Mouse (Mus musculus): ENCODE measurements around the gene Plpp6. TPM values are rescaled to one million over a fixed set of nuclear protein-coding genes. Genes with fewer than 3 reads are reported as not detected.

Gene Plpp6
- polyA plus RNA-seq, 1 experiment from 2014 or later: 6.4 TPM

DNA sequence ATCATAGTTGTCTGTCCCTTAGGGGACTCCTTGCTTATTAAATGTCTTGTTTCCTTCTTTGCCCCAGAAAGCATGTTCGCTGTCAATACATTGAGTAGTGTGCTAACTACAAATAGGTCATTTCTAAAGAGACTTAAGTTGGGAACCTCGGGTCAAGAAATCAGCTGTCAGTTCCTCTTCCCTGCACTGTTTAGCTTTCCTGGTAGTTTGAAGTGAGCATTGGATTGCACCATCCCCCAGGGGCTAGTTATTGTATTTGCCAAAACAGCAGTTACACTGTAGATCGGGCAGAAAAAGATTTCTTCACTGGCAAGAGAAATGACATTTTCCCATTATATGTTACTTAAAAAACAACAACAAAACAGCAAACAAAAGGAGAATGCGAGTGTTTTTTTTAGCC, 4.4 kb downstream of the Plpp6 start:
- WGBS: 78% methylated on average over 4 of the region's 4 CpGs
- Histone ChIP-seq H3K4me1 (replicated peaks; ENCODE audit: control insufficient read depth, insufficient read depth, low read length) (peaks cover 9% of the 10 kb centered on the region), H3K27ac (ENCODE audit: low read depth, low read length) (no peak overlapping the region), H3K4me3 (ENCODE audit: low read depth, low read length) (no peak overlapping the region), H3K4me2 (ENCODE audit: low read depth, low read length, severe bottlenecking) (no peak overlapping the region), H3K27me3 (ENCODE audit: control insufficient read depth, insufficient read depth, low read length) (peaks cover 4% of the 10 kb centered on the region; the same call in 1 of the 2 replicates), H3K9me3 (ENCODE audit: control insufficient read depth, low read length) (no peaks in the 10 kb centered on the region), H3K36me3 (ENCODE audit: control insufficient read depth, insufficient read depth, low read length) (no peaks in the 10 kb centered on the region), H3K9ac (ENCODE audit: low read length) (no peak overlapping the region)
- DNase-seq (ENCODE audit: low spot score) (no peak), ATAC-seq (replicated peaks; ENCODE audit: low FRiP score) (no peak)

- DNase-seq (ENCODE audit: low spot score): no peak
- H3K4me3 ChIP-seq (ENCODE audit: low read depth, low read length): no peak overlapping the region
- peaks cover 4% of the 10 kb centered on the region; the same call in 1 of the 2 replicates for H3K27me3 ChIP-seq (ENCODE audit: control insufficient read depth, insufficient read depth, low read length)
- no peak overlapping the region for H3K4me2 ChIP-seq (ENCODE audit: low read depth, low read length, severe bottlenecking)
- no peaks in the 10 kb centered on the region for H3K9me3 ChIP-seq (ENCODE audit: control insufficient read depth, low read length)
- H3K36me3 ChIP-seq (ENCODE audit: control insufficient read depth, insufficient read depth, low read length): no peaks in the 10 kb centered on the region
- 88% methylated on average over 5 of the region's 5 CpGs for WGBS
- no peak for ATAC-seq (replicated peaks; ENCODE audit: low FRiP score)
- no peak overlapping the region for H3K27ac ChIP-seq (ENCODE audit: low read depth, low read length)
- no peak overlapping the region for H3K9ac ChIP-seq (ENCODE audit: low read length)
- peaks cover 9% of the 10 kb centered on the region for H3K4me1 ChIP-seq (replicated peaks; ENCODE audit: control insufficient read depth, insufficient read depth, low read length)
These were observed 5.5 kb downstream of the Plpp6 start for GRCm38 (mm10) chr19:28969231-28969630.

- WGBS: 74% methylated on average over 11 of the region's 11 CpGs
These were observed 6.5 kb downstream of the Plpp6 start for GRCm38 (mm10) chr19:28970251-28970650.

GRCm38 (mm10) chr19:28974862-28975611, 11.3 kb downstream of the Plpp6 start:
- WGBS: 19% methylated on average over 35 of the region's 35 CpGs
- H3K9ac ChIP-seq (ENCODE audit: low read length): peak overlapping the region; percentile 16
- no peaks in the 10 kb centered on the region for H3K9me3 ChIP-seq (ENCODE audit: control insufficient read depth, low read length)
- H3K4me1 ChIP-seq (replicated peaks; ENCODE audit: control insufficient read depth, insufficient read depth, low read length): 0 out of 2 replicates have a peak, but pooled peaks cover 1% of the 10 kb centered on the region
- H3K27ac ChIP-seq (ENCODE audit: low read depth, low read length): no peak overlapping the region
- H3K36me3 ChIP-seq (ENCODE audit: control insufficient read depth, insufficient read depth, low read length): no peaks in the 10 kb centered on the region
- H3K4me2 ChIP-seq (ENCODE audit: low read depth, low read length, severe bottlenecking): peak overlapping the region; percentile 68
- DNase-seq (ENCODE audit: low spot score) (peak; percentile 89), ATAC-seq (replicated peaks; ENCODE audit: low FRiP score) (peak; percentile 60)
- H3K27me3 ChIP-seq (ENCODE audit: control insufficient read depth, insufficient read depth, low read length): peaks cover 2% of the 10 kb centered on the region
- H3K4me3 ChIP-seq (ENCODE audit: low read depth, low read length): peak overlapping the region; percentile 31

More at GRCm38 (mm10) chr19:28970251-28970650, 6.5 kb downstream of the Plpp6 start:
- Histone ChIP-seq H3K9ac (ENCODE audit: low read length) (no peak overlapping the region), H3K9me3 (ENCODE audit: control insufficient read depth, low read length) (no peaks in the 10 kb centered on the region), H3K4me3 (ENCODE audit: low read depth, low read length) (no peak overlapping the region), H3K4me2 (ENCODE audit: low read depth, low read length, severe bottlenecking) (no peak overlapping the region), H3K27me3 (ENCODE audit: control insufficient read depth, insufficient read depth, low read length) (peaks cover 4% of the 10 kb centered on the region), H3K27ac (ENCODE audit: low read depth, low read length) (no peak overlapping the region), H3K4me1 (replicated peaks; ENCODE audit: control insufficient read depth, insufficient read depth, low read length) (peaks cover 5% of the 10 kb centered on the region), H3K36me3 (ENCODE audit: control insufficient read depth, insufficient read depth, low read length) (no peaks in the 10 kb centered on the region)
- DNase-seq (ENCODE audit: low spot score): no peak
- no peak for ATAC-seq (replicated peaks; ENCODE audit: low FRiP score)

- H3K27me3 ChIP-seq (ENCODE audit: control insufficient read depth, insufficient read depth, low read length): no peaks in the 10 kb centered on the region
These were observed 18.9 kb downstream of the Plpp6 start for GRCm38 (mm10) chr19:28982617-28983016.

DNA sequence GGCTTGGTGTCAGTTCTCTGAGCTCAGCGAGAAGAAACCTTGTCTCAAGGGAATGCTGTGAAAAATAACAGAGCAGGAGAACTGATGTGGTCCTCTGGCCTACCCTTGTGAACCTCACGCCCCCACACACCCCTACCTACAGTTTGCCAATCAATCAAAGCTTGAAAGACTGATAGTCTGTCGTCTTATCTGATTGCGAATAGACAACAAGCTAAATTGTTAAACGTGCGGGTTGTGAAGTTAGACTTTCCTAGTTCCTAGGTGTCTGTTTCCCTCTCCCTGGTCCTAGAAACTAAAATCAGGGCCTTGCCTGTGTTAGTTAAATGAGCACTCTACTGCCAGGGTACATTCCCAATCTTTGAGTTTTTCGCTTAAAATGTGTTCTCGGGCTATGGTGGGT, 25.8 kb downstream of the Plpp6 start:
- WGBS: 85% methylated on average over 8 of the region's 8 CpGs
- no peak overlapping the region for H3K27ac ChIP-seq (ENCODE audit: low read depth, low read length)
- no peaks in the 10 kb centered on the region for H3K27me3 ChIP-seq (ENCODE audit: control insufficient read depth, insufficient read depth, low read length)

More at GRCm38 (mm10) chr19:28982617-28983016, 18.9 kb downstream of the Plpp6 start:
- no peak for DNase-seq (ENCODE audit: low spot score)
- Histone ChIP-seq H3K4me1 (replicated peaks; ENCODE audit: control insufficient read depth, insufficient read depth, low read length) (no peaks in the 10 kb centered on the region), H3K27ac (ENCODE audit: low read depth, low read length) (no peak overlapping the region), H3K36me3 (ENCODE audit: control insufficient read depth, insufficient read depth, low read length) (no peaks in the 10 kb centered on the region), H3K4me2 (ENCODE audit: low read depth, low read length, severe bottlenecking) (no peak overlapping the region), H3K9ac (ENCODE audit: low read length) (no peak overlapping the region), H3K9me3 (ENCODE audit: control insufficient read depth, low read length) (no peaks in the 10 kb centered on the region), H3K4me3 (ENCODE audit: low read depth, low read length) (no peak overlapping the region)
- 79% methylated on average over 7 of the region's 7 CpGs for WGBS
- ATAC-seq (replicated peaks; ENCODE audit: low FRiP score): no peak

GRCm38 (mm10) chr19:28990194-28990589, 26.4 kb downstream of the Plpp6 start, which contains the start of gene Cdc37l1:
TSS of gene Cdc37l1 (plus strand) at chr19:28990352.
- WGBS: under 1% methylated on average over 37 of the region's 37 CpGs
- Histone ChIP-seq H3K36me3 (ENCODE audit: control insufficient read depth, insufficient read depth, low read length) (no peaks in the 10 kb centered on the region; the same call in 1 of the 2 replicates), H3K27ac (ENCODE audit: low read depth, low read length) (peak within 1 kb of the TSS; percentile 68), H3K4me1 (replicated peaks; ENCODE audit: control insufficient read depth, insufficient read depth, low read length) (no peaks in the 10 kb centered on the region; the same call in 1 of the 2 replicates), H3K27me3 (ENCODE audit: control insufficient read depth, insufficient read depth, low read length) (no peaks in the 10 kb centered on the region), H3K4me3 (ENCODE audit: low read depth, low read length) (peak within 1 kb of the TSS; percentile 78), H3K9me3 (ENCODE audit: control insufficient read depth, low read length) (no peaks in the 10 kb centered on the region), H3K9ac (ENCODE audit: low read length) (peak within 1 kb of the TSS; percentile 87), H3K4me2 (ENCODE audit: low read depth, low read length, severe bottlenecking) (peak within 1 kb of the TSS; percentile 55)
- DNase-seq (ENCODE audit: low spot score) (peak; percentile 98), ATAC-seq (replicated peaks; ENCODE audit: low FRiP score) (peak; percentile 97)

More for the DNA sequence above, 25.8 kb downstream of the Plpp6 start:
- H3K4me1 ChIP-seq (replicated peaks; ENCODE audit: control insufficient read depth, insufficient read depth, low read length): no peaks in the 10 kb centered on the region; the same call in 1 of the 2 replicates
- H3K9ac ChIP-seq (ENCODE audit: low read length): peak overlapping the region; percentile 87
- ATAC-seq (replicated peaks; ENCODE audit: low FRiP score) (no peak), DNase-seq (ENCODE audit: low spot score) (no peak)
- no peaks in the 10 kb centered on the region; the same call in 1 of the 2 replicates for H3K36me3 ChIP-seq (ENCODE audit: control insufficient read depth, insufficient read depth, low read length)
- peak overlapping the region; percentile 78 for H3K4me3 ChIP-seq (ENCODE audit: low read depth, low read length)
- peak overlapping the region; percentile 55 for H3K4me2 ChIP-seq (ENCODE audit: low read depth, low read length, severe bottlenecking)
- H3K9me3 ChIP-seq (ENCODE audit: control insufficient read depth, low read length): no peaks in the 10 kb centered on the region

DNA sequence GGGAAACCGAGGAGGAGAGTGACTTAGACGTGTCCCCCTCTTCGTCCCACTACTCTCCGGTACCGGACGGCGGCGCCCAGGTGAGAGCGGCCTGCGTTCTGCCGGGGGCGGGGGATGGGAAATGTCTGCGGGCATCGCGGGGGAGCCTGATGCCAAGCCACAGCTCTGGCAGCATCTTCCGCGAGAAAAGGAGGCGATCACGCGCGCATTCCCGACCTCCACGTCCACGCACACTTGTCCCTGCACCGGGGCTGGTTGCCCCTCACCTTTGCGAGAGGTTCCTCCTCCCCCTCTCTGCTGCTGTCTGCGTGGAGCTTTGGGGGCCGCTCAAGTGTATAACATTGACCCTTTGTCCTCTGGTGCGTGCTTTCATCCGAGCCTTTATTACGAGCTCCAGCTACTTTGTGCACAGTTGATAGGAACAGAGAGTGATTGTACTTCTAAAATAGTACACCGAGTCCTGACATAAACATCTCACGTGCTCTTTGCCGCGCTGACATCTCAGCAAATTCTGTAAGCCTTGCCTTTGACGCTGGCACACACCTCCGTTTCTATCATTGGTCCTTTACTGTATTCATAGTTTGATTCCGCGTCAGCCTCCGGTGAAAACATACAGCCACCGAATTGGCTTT, 27.0 kb downstream of the Plpp6 start:
- no peak for DNase-seq (ENCODE audit: low spot score)
- ATAC-seq (replicated peaks; ENCODE audit: low FRiP score): peak; percentile 80

More for the DNA sequence above, 27.0 kb downstream of the Plpp6 start:
- H3K27me3 ChIP-seq (ENCODE audit: control insufficient read depth, insufficient read depth, low read length): no peaks in the 10 kb centered on the region
- peak overlapping the region; percentile 68 for H3K27ac ChIP-seq (ENCODE audit: low read depth, low read length)
- H3K4me2 ChIP-seq (ENCODE audit: low read depth, low read length, severe bottlenecking): peak overlapping the region; percentile 55
- H3K36me3 ChIP-seq (ENCODE audit: control insufficient read depth, insufficient read depth, low read length): no peaks in the 10 kb centered on the region; the same call in 1 of the 2 replicates
- H3K4me1 ChIP-seq (replicated peaks; ENCODE audit: control insufficient read depth, insufficient read depth, low read length): no peaks in the 10 kb centered on the region; the same call in 1 of the 2 replicates
- H3K4me3 ChIP-seq (ENCODE audit: low read depth, low read length): peak overlapping the region; percentile 78
- under 1% methylated on average over 39 of the region's 41 CpGs for WGBS
- H3K9ac ChIP-seq (ENCODE audit: low read length): peak overlapping the region; percentile 87
- no peaks in the 10 kb centered on the region for H3K9me3 ChIP-seq (ENCODE audit: control insufficient read depth, low read length)
